Mouse (Mus musculus): Measurements from ENCODE around the gene Gm6217.

- TF ChIP-seq ZNF384 (IDR thresholded peaks at IDR 0.05; ENCODE audit: low read depth, low read length): no peak
- no peak for TF ChIP-seq CHD2 (IDR thresholded peaks at IDR 0.05; ENCODE audit: low read depth, low read length)
Observed at GRCm38 (mm10) chr1:82977840-82978239, 46.6 kb upstream of the Gm6217 start.

Data from ES-E14 (cell line).